Mouse (Mus musculus) embryonic facial prominence, embryonic 11.5 days (tissue): Measurements from ENCODE around the gene Agrn. TPM values are rescaled to one million over a fixed set of nuclear protein-coding genes. Genes with fewer than 3 reads are reported as not detected.

ENCODE experiments used
- microRNA-seq: library from miRNA; unstranded; fragments of <30 nt; microRNA quantifications from one replicate; pipeline ENCODE4, GENCODE M21; 2016; ENCODE audit warnings: borderline number of aligned reads
- polyA plus RNA-seq: library from polyadenylated mRNA; unstranded; fragments of >200 nt; fragmentation: Nextera tagmentation; extraction: Ambion mirVana; gene quantifications from 2 replicates; pipeline ENCODE4 v1.2.1, GENCODE M21; 2014

Gene Agrn
- polyA plus RNA-seq, 1 experiment from 2014 or later, result 39.4 TPM

Small RNA genes lying within 50 kb of the gene (microRNA-seq; reads per million reads assigned to microRNA genes)
- gene Mir7658, result 9.4 reads per million, percentile 11 among the genes with 10 or more reads in this experiment

Other genes with a start within 250 kb of the Agrn start
- 21.2 and 26.8 TPM in 2 replicates for gene C1qtnf12, start 235.2 kb downstream of the Agrn start, polyA plus RNA-seq
- gene B3galt6, start 204.8 kb downstream of the Agrn start, polyA plus RNA-seq, result 17.8 and 18.9 TPM in 2 replicates
- 137 and 150 TPM in 2 replicates for gene Sdf4, start 204.6 kb downstream of the Agrn start, polyA plus RNA-seq
- gene Tnfrsf4, start 183.6 kb downstream of the Agrn start, polyA plus RNA-seq, result 0.21 and 0.34 TPM in 2 replicates
- gene Tnfrsf18, start 171.3 kb downstream of the Agrn start, polyA plus RNA-seq, result 0.38 and 0.55 TPM in 2 replicates
- 0.38 and 0.78 TPM in 2 replicates for gene Ttll10, start 138.1 kb downstream of the Agrn start, polyA plus RNA-seq
- gene 9430015G10Rik, start 87.5 kb downstream of the Agrn start, polyA plus RNA-seq, result 47.4 and 48.7 TPM in 2 replicates
- gene Rnf223, start 67.0 kb downstream of the Agrn start, polyA plus RNA-seq, result 0.38 and 0.43 TPM in 2 replicates
- gene Isg15, start 3.3 kb upstream of the Agrn start, polyA plus RNA-seq, result 0.29 and 0.49 TPM in 2 replicates
- gene AW011738, start 5.8 kb upstream of the Agrn start, polyA plus RNA-seq, result 0.55 and 0.56 TPM in 2 replicates
- 0.36 and 0.60 TPM in 2 replicates for gene Perm1, start 18.4 kb upstream of the Agrn start, polyA plus RNA-seq
- gene Plekhn1, start 37.4 kb upstream of the Agrn start, polyA plus RNA-seq, result 15.3 and 15.7 TPM in 2 replicates
- 76.9 and 80.6 TPM in 2 replicates for gene Noc2l, start 38.5 kb upstream of the Agrn start, polyA plus RNA-seq
- gene Samd11, start 58.2 kb upstream of the Agrn start, polyA plus RNA-seq, result 0.70 and 1.4 TPM in 2 replicates
- not detected in 2 replicates for gene Vmn2r-ps159, start 133.6 kb upstream of the Agrn start, polyA plus RNA-seq